Mouse (Mus musculus): ENCODE measurements around the gene Gemin4. TPM values are rescaled to one million over a fixed set of nuclear protein-coding genes. Genes with fewer than 3 reads are reported as not detected.
A peak's percentile ranks its signal among the peaks of the same experiment; 100 is the strongest.

Gemin4 gene
- polyA plus RNA-seq, 1 experiment: 5.0 TPM

- TF ChIP-seq POLR2A (IDR thresholded peaks at IDR 0.05; ENCODE audit: low read depth, low read length): no peak
- TF ChIP-seq CTCF (IDR thresholded peaks at IDR 0.05; ENCODE audit: extremely low read depth, insufficient read depth, insufficient read length, insufficient replicate concordance): no peak
- Histone ChIP-seq H3K4me1 (ENCODE audit: control insufficient read depth, insufficient read depth, insufficient read length) (peaks cover 4% of the 10 kb centered on the region; the same call in 1 of the 2 replicates), H3K36me3 (ENCODE audit: control insufficient read depth, insufficient read depth, low read length) (0 out of 2 replicates have a peak, but pooled peaks cover 3% of the 10 kb centered on the region), H3K27me3 (ENCODE audit: control insufficient read depth, insufficient read depth, low read length) (no peaks in the 10 kb centered on the region), H3K4me3 (ENCODE audit: extremely low read depth, insufficient read depth, insufficient read length) (peak overlapping the region; percentile 86), H3K27ac (ENCODE audit: insufficient read depth, low read length) (no peak overlapping the region)
- DNase-seq (ENCODE audit: low read depth in 1 of 2, low spot score in 2 of 2): no peak
- WGBS: 23% methylated on average over 7 of the region's 7 CpGs
Measured at GRCm38 (mm10) chr11:76180146-76180540, 37.3 kb downstream of the Gemin4 start.

- Histone ChIP-seq H3K27me3 (ENCODE audit: control insufficient read depth, insufficient read depth, low read length) (no peaks in the 10 kb centered on the region), H3K4me3 (ENCODE audit: extremely low read depth, insufficient read depth, insufficient read length) (peak within 1 kb of the TSS; percentile 86), H3K4me1 (ENCODE audit: control insufficient read depth, insufficient read depth, insufficient read length) (peaks cover 4% of the 10 kb centered on the region; the same call in 1 of the 2 replicates), H3K36me3 (ENCODE audit: control insufficient read depth, insufficient read depth, low read length) (0 out of 2 replicates have a peak, but pooled peaks cover 3% of the 10 kb centered on the region), H3K27ac (ENCODE audit: insufficient read depth, low read length) (peak within 1 kb of the TSS; percentile 54)
- peak; percentile 37 to 77 for DNase-seq (ENCODE audit: low read depth in 1 of 2, low spot score in 2 of 2)
- TF ChIP-seq CTCF (IDR thresholded peaks at IDR 0.05; ENCODE audit: extremely low read depth, insufficient read depth, insufficient read length, insufficient replicate concordance) (no peak), POLR2A (IDR thresholded peaks at IDR 0.05; ENCODE audit: low read depth, low read length) (peak; percentile 27; the same call in 1 of the 2 replicates)
- 1% methylated on average over 37 of the region's 37 CpGs for WGBS
Measured at GRCm38 (mm10) chr11:76179495-76180145, 37.8 kb downstream of the Gemin4 start, which contains the start of the genes Vps53 and Fam57a. Vps53 (minus strand) TSS chr11:76179647. Fam57a (plus strand) TSS chr11:76179671.

GRCm38 (mm10) chr11:76178726-76179494, 38.6 kb downstream of the Gemin4 start:
- Histone ChIP-seq H3K4me3 (ENCODE audit: extremely low read depth, insufficient read depth, insufficient read length) (peak overlapping the region; percentile 86), H3K4me1 (ENCODE audit: control insufficient read depth, insufficient read depth, insufficient read length) (peaks cover 4% of the 10 kb centered on the region; the same call in 1 of the 2 replicates), H3K27ac (ENCODE audit: insufficient read depth, low read length) (peak overlapping the region; percentile 54), H3K36me3 (ENCODE audit: control insufficient read depth, insufficient read depth, low read length) (peaks cover 6% of the 10 kb centered on the region), H3K27me3 (ENCODE audit: control insufficient read depth, insufficient read depth, low read length) (no peaks in the 10 kb centered on the region)
- 3% methylated on average over 28 of the region's 28 CpGs for WGBS
- DNase-seq (ENCODE audit: low read depth in 1 of 2, low spot score in 2 of 2): no peak
- TF ChIP-seq CTCF (IDR thresholded peaks at IDR 0.05; ENCODE audit: extremely low read depth, insufficient read depth, insufficient read length, insufficient replicate concordance): no peak

- TF ChIP-seq POLR2A (IDR thresholded peaks at IDR 0.05; ENCODE audit: low read depth, low read length): no peak
- no peak for TF ChIP-seq CTCF (IDR thresholded peaks at IDR 0.05; ENCODE audit: extremely low read depth, insufficient read depth, insufficient read length, insufficient replicate concordance)
- WGBS: 91% methylated on average over 5 of the region's 5 CpGs
- Histone ChIP-seq H3K27ac (ENCODE audit: insufficient read depth, low read length) (no peak overlapping the region), H3K4me3 (ENCODE audit: extremely low read depth, insufficient read depth, insufficient read length) (no peak overlapping the region), H3K36me3 (ENCODE audit: control insufficient read depth, insufficient read depth, low read length) (peaks cover 8% of the 10 kb centered on the region), H3K27me3 (ENCODE audit: control insufficient read depth, insufficient read depth, low read length) (no peaks in the 10 kb centered on the region), H3K4me1 (ENCODE audit: control insufficient read depth, insufficient read depth, insufficient read length) (no peaks in the 10 kb centered on the region)
- DNase-seq (ENCODE audit: low read depth in 1 of 2, low spot score in 2 of 2): no peak
Measured at GRCm38 (mm10) chr11:76170207-76170606, 47.3 kb downstream of the Gemin4 start.

- DNase-seq (ENCODE audit: low read depth in 1 of 2, low spot score in 2 of 2): no peak
- TF ChIP-seq CTCF (IDR thresholded peaks at IDR 0.05; ENCODE audit: extremely low read depth, insufficient read depth, insufficient read length, insufficient replicate concordance) (no peak), POLR2A (IDR thresholded peaks at IDR 0.05; ENCODE audit: low read depth, low read length) (no peak)
- Histone ChIP-seq H3K27ac (ENCODE audit: insufficient read depth, low read length) (no peak overlapping the region), H3K4me3 (ENCODE audit: extremely low read depth, insufficient read depth, insufficient read length) (no peak overlapping the region), H3K27me3 (ENCODE audit: control insufficient read depth, insufficient read depth, low read length) (no peaks in the 10 kb centered on the region), H3K36me3 (ENCODE audit: control insufficient read depth, insufficient read depth, low read length) (peaks cover 6% of the 10 kb centered on the region), H3K4me1 (ENCODE audit: control insufficient read depth, insufficient read depth, insufficient read length) (no peaks in the 10 kb centered on the region)
- 94% methylated on average over 3 of the region's 3 CpGs for WGBS
Measured at GRCm38 (mm10) chr11:76168976-76169375, 48.5 kb downstream of the Gemin4 start.

GRCm38 (mm10) chr11:76167079-76167765, 50.2 kb downstream of the Gemin4 start:
- no peak overlapping the region for H3K4me3 ChIP-seq (ENCODE audit: extremely low read depth, insufficient read depth, insufficient read length)
- no peak overlapping the region for H3K27ac ChIP-seq (ENCODE audit: insufficient read depth, low read length)
- H3K36me3 ChIP-seq (ENCODE audit: control insufficient read depth, insufficient read depth, low read length): peaks cover 3% of the 10 kb centered on the region; the same call in 1 of the 2 replicates
- WGBS: 24% methylated on average over 5 of the region's 5 CpGs
- no peaks in the 10 kb centered on the region for H3K4me1 ChIP-seq (ENCODE audit: control insufficient read depth, insufficient read depth, insufficient read length)
- peak; percentile 30 to 60 for DNase-seq (ENCODE audit: low read depth in 1 of 2, low spot score in 2 of 2)
- TF ChIP-seq POLR2A (IDR thresholded peaks at IDR 0.05; ENCODE audit: low read depth, low read length): no peak
- TF ChIP-seq CTCF (IDR thresholded peaks at IDR 0.05; ENCODE audit: extremely low read depth, insufficient read depth, insufficient read length, insufficient replicate concordance): no peak
- no peaks in the 10 kb centered on the region for H3K27me3 ChIP-seq (ENCODE audit: control insufficient read depth, insufficient read depth, low read length)

Measured in spleen, adult 2 months (tissue).